Mouse (Mus musculus) lung, postnatal 0 days (tissue): ENCODE measurements around the gene Gng2. TPM values are rescaled to one million over a fixed set of nuclear protein-coding genes. Genes with fewer than 3 reads are reported as not detected.

Experiments
- ATAC-seq: fragments of 200-750 bp; cut with Nextera tagmentation; 2 replicates; pipeline ENCODE4 v1.8.0; 2017; ENCODE audit warnings: moderate library complexity
- DNase-seq: peaks from one replicate; pipeline ENCODE4 v3.0.0-alpha.2; 2016; ENCODE audit warnings: low spot score
- H3K27ac ChIP-seq: fragments of 300-500 bp; sonication (generic); 2 replicates; pipeline ENCODE4 v1.5.1; 2014; ENCODE audit warnings: antibody characterized with exemption, mild to moderate bottlenecking, low read length, mixed read lengths
- H3K27me3 ChIP-seq: fragments of 300-500 bp; sonication (generic); replicated peaks from 2 replicates; pipeline ENCODE4 v1.6.1; 2014; ENCODE audit warnings: low read length, mixed read lengths; ENCODE audit not compliant: insufficient read depth
- H3K36me3 ChIP-seq: fragments of 300-500 bp; sonication (generic); 2 replicates; pipeline ENCODE4 v1.6.1; 2014; ENCODE audit warnings: low read length, mixed read lengths; ENCODE audit not compliant: insufficient read depth
- H3K4me1 ChIP-seq: fragments of 300-500 bp; sonication (generic); 2 replicates; pipeline ENCODE4 v1.6.1; 2014; ENCODE audit warnings: antibody characterized with exemption, low read depth, low read length, mixed read lengths; ENCODE audit not compliant: insufficient read depth
- H3K4me2 ChIP-seq: fragments of 300-500 bp; sonication (generic); replicated peaks from 2 replicates; pipeline ENCODE4 v1.6.1; 2014; ENCODE audit warnings: low read depth, mild to moderate bottlenecking, low read length, moderate library complexity, mixed read lengths
- H3K4me3 ChIP-seq: fragments of 300-500 bp; sonication (generic); 2 replicates; pipeline ENCODE4 v1.5.1; 2014; ENCODE audit warnings: low read depth, low read length
- H3K9ac ChIP-seq: fragments of 300-500 bp; sonication (generic); replicated peaks from 2 replicates; pipeline ENCODE4 v1.6.1; 2014; ENCODE audit warnings: low read depth, mild to moderate bottlenecking
- H3K9me3 ChIP-seq: fragments of 300-500 bp; sonication (generic); 2 replicates; pipeline ENCODE4 v1.6.1; 2016; ENCODE audit warnings: low read length, mixed read lengths
- CTCF ChIP-seq: IDR thresholded peaks from 2 replicates; pipeline ENCODE4 v1.5.1; 2016; ENCODE audit warnings: antibody characterized with exemption, mild to moderate bottlenecking
- EP300 ChIP-seq: IDR thresholded peaks from 2 replicates; pipeline ENCODE4 v1.6.1; 2016; ENCODE audit warnings: antibody characterized with exemption, mild to moderate bottlenecking, control low read depth
- WGBS: fragments of 180-500 bp; shearing (Covaris S2); extraction: QIAGEN DNeasy Blood & Tissue Kit; methylation state at CpG from one replicate; pipeline ENCODE4 v1.1.7; 2014; 5-methylcytosine and 5-hydroxymethylcytosine counted together
- polyA plus RNA-seq: library from polyadenylated mRNA; unstranded; fragments of >200 nt; fragmentation: Nextera tagmentation; extraction: Ambion mirVana; gene quantifications from 2 replicates; pipeline ENCODE4 v1.2.1, GENCODE M21; 2015

Gng2 gene
- polyA plus RNA-seq, 1 experiment from 2014 or later, result 27.9 TPM

GRCm38 (mm10) chr14:19860281-19860680, 117.1 kb downstream of the Gng2 start:
- H3K27me3 ChIP-seq, result no peaks in the 10 kb centered on the region
- no peak for ATAC-seq
- DNase-seq, result no peak
- H3K27ac ChIP-seq, result no peak overlapping the region
- H3K4me3 ChIP-seq, result no peak overlapping the region
- no peaks in the 10 kb centered on the region for H3K4me1 ChIP-seq
- TF ChIP-seq CTCF, result no peak
- TF ChIP-seq EP300, result no peak
- H3K36me3 ChIP-seq, result no peaks in the 10 kb centered on the region
- no peaks in the 10 kb centered on the region for H3K9me3 ChIP-seq
- H3K9ac ChIP-seq, result no peak overlapping the region
- H3K4me2 ChIP-seq, result no peak overlapping the region
- WGBS, result 89% methylated on average over 4 of the region's 4 CpGs

- DNase-seq, result peak; percentile 54
- Histone ChIP-seq H3K27ac (no peak overlapping the region), H3K4me2 (no peak overlapping the region), H3K9me3 (no peaks in the 10 kb centered on the region), H3K27me3 (no peaks in the 10 kb centered on the region), H3K4me1 (no peaks in the 10 kb centered on the region), H3K4me3 (no peak overlapping the region), H3K9ac (no peak overlapping the region), H3K36me3 (no peaks in the 10 kb centered on the region)
- TF ChIP-seq EP300, result no peak
- peak; percentile 41; the same call in 1 of the 2 replicates for TF ChIP-seq CTCF
- WGBS, result 39% methylated on average over 8 of the region's 8 CpGs
- ATAC-seq, result no peak
Measured at GRCm38 (mm10) chr14:19858808-19859776, 118.3 kb downstream of the Gng2 start.

GRCm38 (mm10) chr14:19858279-19858678, 119.1 kb downstream of the Gng2 start:
- WGBS, result 86% methylated on average over 2 of the region's 2 CpGs
- no peaks in the 10 kb centered on the region for H3K4me1 ChIP-seq
- DNase-seq, result no peak
- no peaks in the 10 kb centered on the region for H3K9me3 ChIP-seq
- no peak overlapping the region for H3K4me3 ChIP-seq
- H3K4me2 ChIP-seq, result no peak overlapping the region
- no peaks in the 10 kb centered on the region for H3K36me3 ChIP-seq
- TF ChIP-seq EP300, result no peak
- no peak for TF ChIP-seq CTCF
- no peak overlapping the region for H3K9ac ChIP-seq
- no peak for ATAC-seq
- H3K27me3 ChIP-seq, result no peaks in the 10 kb centered on the region
- no peak overlapping the region for H3K27ac ChIP-seq

- H3K4me1 ChIP-seq, result no peaks in the 10 kb centered on the region
- no peaks in the 10 kb centered on the region for H3K9me3 ChIP-seq
- H3K4me2 ChIP-seq, result no peak overlapping the region
- H3K4me3 ChIP-seq, result no peak overlapping the region
- 57% methylated on average over 3 of the region's 3 CpGs for WGBS
- no peak for TF ChIP-seq EP300
- TF ChIP-seq CTCF, result no peak
- no peak for ATAC-seq
- DNase-seq, result no peak
- no peak overlapping the region for H3K9ac ChIP-seq
- H3K36me3 ChIP-seq, result no peaks in the 10 kb centered on the region
- no peaks in the 10 kb centered on the region for H3K27me3 ChIP-seq
- H3K27ac ChIP-seq, result no peak overlapping the region
Measured at GRCm38 (mm10) chr14:19853471-19853870, 124.0 kb downstream of the Gng2 start.

GRCm38 (mm10) chr14:19839600-19840332, 137.7 kb downstream of the Gng2 start:
- DNase-seq, result peak; percentile 64

GRCm38 (mm10) chr14:19836289-19836688, 141.1 kb downstream of the Gng2 start:
- no peaks in the 10 kb centered on the region for H3K9me3 ChIP-seq
- no peak overlapping the region for H3K9ac ChIP-seq
- H3K27ac ChIP-seq, result no peak overlapping the region
- TF ChIP-seq EP300, result no peak
- no peak for TF ChIP-seq CTCF
- no peaks in the 10 kb centered on the region for H3K4me1 ChIP-seq
- no peaks in the 10 kb centered on the region for H3K36me3 ChIP-seq
- ATAC-seq, result no peak
- no peak for DNase-seq
- no peak overlapping the region for H3K4me3 ChIP-seq
- WGBS, result 79% methylated on average over 3 of the region's 3 CpGs
- H3K27me3 ChIP-seq, result no peaks in the 10 kb centered on the region
- H3K4me2 ChIP-seq, result no peak overlapping the region

More at GRCm38 (mm10) chr14:19839600-19840332, 137.7 kb downstream of the Gng2 start:
- Histone ChIP-seq H3K4me1 (no peaks in the 10 kb centered on the region), H3K36me3 (no peaks in the 10 kb centered on the region), H3K27me3 (no peaks in the 10 kb centered on the region), H3K27ac (no peak overlapping the region), H3K9ac (peak overlapping the region; percentile 13; the same call in 1 of the 2 replicates), H3K4me3 (peak overlapping the region; percentile 25; the same call in 1 of the 2 replicates), H3K9me3 (no peaks in the 10 kb centered on the region), H3K4me2 (peak overlapping the region; percentile 48)
- WGBS, result 22% methylated on average over 15 of the region's 15 CpGs
- no peak; the same call in 1 of the 2 replicates for ATAC-seq
- no peak for TF ChIP-seq EP300
- TF ChIP-seq CTCF, result peak; percentile 83
